Mouse (Mus musculus): ENCODE measurements around the gene Tbxas1.

DNA sequence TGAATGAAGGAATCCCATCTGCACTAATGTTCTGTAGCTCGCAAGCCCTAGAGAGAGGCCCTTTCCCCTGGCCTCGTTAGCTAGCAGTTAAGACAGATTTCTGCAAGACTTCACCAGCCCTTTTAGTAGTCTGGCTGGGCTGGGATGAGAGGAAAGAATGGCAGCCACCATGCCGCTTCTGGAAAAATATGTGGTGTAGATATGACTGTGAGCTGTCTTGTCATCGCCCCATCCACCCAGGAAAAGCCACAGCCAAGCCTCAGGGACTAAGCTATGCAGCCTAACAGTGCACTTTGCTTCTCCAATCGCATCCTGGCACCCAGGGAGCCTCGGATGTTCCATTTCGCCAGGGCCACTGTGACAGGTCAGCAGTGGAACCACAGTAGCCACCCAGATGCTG lies 149.8 kb downstream of the Tbxas1 start:
- no peak for TF ChIP-seq POU5F1 (IDR thresholded peaks at IDR 0.05; ENCODE audit: borderline replicate concordance, low read length)
- TF ChIP-seq CTCF (conservative IDR thresholded peaks at IDR 0.05; ENCODE audit: low read length): no peak
- TF ChIP-seq NANOG (IDR thresholded peaks at IDR 0.05; ENCODE audit: borderline replicate concordance, low read length): no peak
